Mouse (Mus musculus): ENCODE results near the gene Ankrd52.

DNA sequence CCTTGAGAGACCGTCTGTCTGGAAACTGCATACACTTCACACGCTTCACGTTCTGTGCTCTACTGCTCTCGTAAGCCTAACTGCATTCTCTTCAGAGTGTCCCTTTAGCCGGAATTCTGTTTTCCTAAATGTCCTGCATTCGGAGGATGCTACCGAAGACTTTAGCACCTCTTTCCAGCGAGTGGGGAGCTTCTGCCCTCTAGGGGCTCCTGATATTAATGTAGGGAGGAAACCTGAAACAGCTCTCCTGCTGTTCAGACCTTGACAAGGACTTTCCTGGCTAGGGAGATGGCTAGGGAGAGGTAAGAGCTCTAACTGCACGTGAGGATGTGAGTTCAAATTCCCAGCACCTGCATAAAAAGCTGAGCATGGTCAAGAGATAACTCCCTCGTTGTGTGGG, 63.5 kb downstream of the Ankrd52 start:
- TF ChIP-seq POLR2A (IDR thresholded peaks at IDR 0.05; ENCODE audit: low read depth, low read length) = no peak
- TF ChIP-seq CTCF (conservative IDR thresholded peaks at IDR 0.05 in 1 of 2, IDR thresholded peaks at IDR 0.05 in 1 of 2; ENCODE audit: low read depth in 2 of 2, low read length in 2 of 2) = peak in 1 of 2 experiments; percentile 62; a peak in 3 of 4 replicates
- no peak for TF ChIP-seq MYC (IDR thresholded peaks at IDR 0.05; ENCODE audit: low read depth, low read length)
- no peak for TF ChIP-seq ZMIZ1 (IDR thresholded peaks at IDR 0.05; ENCODE audit: low read depth, low read length)
- TF ChIP-seq UBTF (IDR thresholded peaks at IDR 0.05; ENCODE audit: low read depth, low read length) = no peak
- no peak for TF ChIP-seq ZC3H11A (IDR thresholded peaks at IDR 0.05; ENCODE audit: low read depth, low read length)
- no peak for TF ChIP-seq TCF12 (IDR thresholded peaks at IDR 0.05; ENCODE audit: low read depth, low read length)
- no peak for TF ChIP-seq USF1 (IDR thresholded peaks at IDR 0.05; ENCODE audit: low read depth, low read length)
- TF ChIP-seq MAX (IDR thresholded peaks at IDR 0.05; ENCODE audit: low read length) = no peak
- no peak for TF ChIP-seq EP300 (IDR thresholded peaks at IDR 0.05; ENCODE audit: low read length)
- no peak for TF ChIP-seq HCFC1 (IDR thresholded peaks at IDR 0.05; ENCODE audit: low read depth, low read length)
- TF ChIP-seq ZKSCAN1 (IDR thresholded peaks at IDR 0.05; ENCODE audit: borderline replicate concordance, low read depth, low read length) = no peak
- no peak for TF ChIP-seq MEF2A (IDR thresholded peaks at IDR 0.05; ENCODE audit: borderline replicate concordance, low read depth, low read length)
